Mouse (Mus musculus) lung, embryonic 15.5 days (tissue): ENCODE data around the gene Tiam1. TPM values are rescaled to one million over a fixed set of nuclear protein-coding genes. Genes with fewer than 3 reads are reported as not detected.
"Not testable (repeated sequence)": the region's sequence is repeated elsewhere in the genome, so short reads cannot be mapped to it uniquely, and the experiment has no call there.

ENCODE experiments used
- ATAC-seq: fragments of 200-750 bp; cut with Nextera tagmentation; 2 replicates; pipeline ENCODE4 v1.8.0; 2017; ENCODE audit warnings: moderate number of reproducible peaks, borderline replicate concordance; ENCODE audit not compliant: low FRiP score, low TSS enrichment; ENCODE audit errors: extremely low read depth
- H3K27ac ChIP-seq: fragments of 300-500 bp; sonication (generic); 2 replicates; pipeline ENCODE4 v1.5.1; 2015; ENCODE audit warnings: moderate library complexity, mild to moderate bottlenecking, inconsistent platforms
- H3K27me3 ChIP-seq: fragments of 300-500 bp; sonication (generic); 2 replicates; pipeline ENCODE4 v1.6.1; 2015; ENCODE audit warnings: inconsistent platforms
- H3K36me3 ChIP-seq: fragments of 300-500 bp; sonication (generic); 2 replicates; pipeline ENCODE4 v1.6.1; 2015; ENCODE audit warnings: inconsistent platforms
- H3K4me1 ChIP-seq: fragments of 300-500 bp; sonication (generic); 2 replicates; pipeline ENCODE4 v1.6.1; 2015; ENCODE audit warnings: inconsistent platforms
- H3K4me2 ChIP-seq: fragments of 300-500 bp; sonication (generic); 2 replicates; pipeline ENCODE4 v1.6.1; 2015; ENCODE audit warnings: inconsistent platforms, mild to moderate bottlenecking, moderate library complexity
- H3K4me3 ChIP-seq: fragments of 300-500 bp; sonication (generic); 2 replicates; pipeline ENCODE4 v1.5.1; 2015; ENCODE audit warnings: mild to moderate bottlenecking, inconsistent platforms
- H3K9ac ChIP-seq: fragments of 300-500 bp; sonication (generic); 2 replicates; pipeline ENCODE4 v1.6.1; 2015; ENCODE audit warnings: inconsistent platforms
- H3K9me3 ChIP-seq: fragments of 300-500 bp; sonication (generic); 2 replicates; pipeline ENCODE4 v1.6.1; 2016; ENCODE audit warnings: inconsistent platforms
- WGBS: fragments of 180-500 bp; shearing (Covaris S2); methylation state at CpG from one replicate; pipeline ENCODE4 v1.1.7; 2015; 5-methylcytosine and 5-hydroxymethylcytosine counted together
- polyA plus RNA-seq: library from polyadenylated mRNA; unstranded; fragments of >200 nt; fragmentation: Nextera tagmentation; extraction: Ambion mirVana; gene quantifications from 2 replicates; pipeline ENCODE4 v1.2.1, GENCODE M21; 2015

The Tiam1 gene
- polyA plus RNA-seq, 1 experiment from 2014 or later: 10.8 TPM

DNA sequence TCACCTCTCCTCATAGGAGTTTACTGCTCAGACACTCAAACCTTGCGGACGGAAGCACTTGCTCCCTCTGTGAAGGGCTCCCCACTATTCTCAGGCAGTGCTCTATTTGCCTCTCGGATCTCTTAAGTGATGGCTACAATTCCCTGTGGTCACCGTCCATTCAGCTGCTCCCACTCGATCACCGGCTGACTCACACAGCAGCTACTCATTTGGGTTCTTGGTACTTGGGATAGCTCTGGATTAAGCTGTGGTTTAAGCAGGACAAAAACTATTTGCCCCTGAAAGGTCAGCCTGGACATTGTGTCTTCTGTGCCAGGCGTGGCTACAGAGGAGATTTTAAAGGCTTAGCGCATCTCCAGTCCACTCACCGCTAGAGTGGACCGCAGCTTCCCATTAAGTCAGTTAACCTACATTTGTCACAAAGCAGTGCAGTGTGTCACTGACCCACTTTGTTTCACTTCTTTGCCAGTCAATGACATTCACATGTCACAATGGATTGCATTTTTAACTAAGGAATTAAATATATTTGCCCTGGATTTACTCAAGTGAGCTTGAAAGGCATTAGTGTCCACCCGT lies 64.7 kb downstream of the Tiam1 start:
- no peak for ATAC-seq
- H3K4me2 ChIP-seq: no peak overlapping the region
- 76% methylated on average over 11 of the region's 11 CpGs for WGBS

DNA sequence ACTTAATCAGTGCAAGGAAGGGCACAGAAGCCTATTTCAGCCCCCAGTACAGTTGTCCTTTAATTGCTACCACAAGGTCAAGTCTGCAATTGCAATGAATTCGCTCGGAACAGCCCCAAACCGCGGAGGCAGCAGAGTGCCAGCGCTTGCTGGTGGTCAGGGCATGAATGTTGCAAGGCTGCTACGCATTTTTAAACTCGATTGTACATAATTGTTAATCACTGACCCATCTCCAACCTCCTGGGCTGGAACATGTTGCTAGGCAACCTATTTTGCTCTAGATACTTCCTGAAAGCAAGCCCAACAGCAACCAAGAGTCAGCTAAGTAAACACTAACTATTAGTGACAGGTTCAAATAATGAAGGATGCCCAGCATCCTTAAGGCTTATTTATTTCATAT lies 70.1 kb downstream of the Tiam1 start:
- Histone ChIP-seq H3K27me3 (0 out of 2 replicates have a peak, but pooled peaks cover 2% of the 10 kb centered on the region), H3K4me1 (peaks cover 21% of the 10 kb centered on the region), H3K27ac (0 out of 2 replicates have a peak overlapping the region, but pooled peaks have one; percentile 4), H3K9ac (no peak overlapping the region), H3K4me2 (peak overlapping the region; percentile 38), H3K4me3 (no peak overlapping the region), H3K36me3 (no peaks in the 10 kb centered on the region), H3K9me3 (no peaks in the 10 kb centered on the region)
- ATAC-seq: no peak
- WGBS: 48% methylated on average over 7 of the region's 7 CpGs

More for the DNA sequence above, 64.7 kb downstream of the Tiam1 start:
- Histone ChIP-seq H3K4me3 (no peak overlapping the region), H3K27me3 (peaks cover 2% of the 10 kb centered on the region; the same call in 1 of the 2 replicates), H3K9ac (no peak overlapping the region), H3K36me3 (no peaks in the 10 kb centered on the region), H3K27ac (no peak overlapping the region), H3K4me1 (no peaks in the 10 kb centered on the region), H3K9me3 (no peaks in the 10 kb centered on the region)

DNA sequence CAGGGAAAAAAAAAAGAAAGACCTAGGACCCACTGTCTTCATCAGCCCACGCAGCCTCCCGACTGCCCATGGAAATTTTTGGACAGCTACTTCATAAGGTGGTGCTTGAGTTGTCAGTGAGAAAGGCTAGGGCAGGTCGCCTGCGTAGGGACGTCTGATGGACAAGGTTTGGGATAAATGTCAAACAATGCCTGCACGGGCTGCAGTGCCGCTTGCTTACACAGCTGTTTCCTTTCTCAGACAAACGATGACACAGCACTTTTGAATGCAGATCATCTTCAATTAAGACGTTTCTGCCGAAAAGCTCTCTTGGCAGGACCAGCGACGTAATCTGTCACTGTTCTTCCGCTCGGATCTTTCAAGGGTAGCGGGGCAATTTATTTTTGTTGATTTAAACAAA lies 70.9 kb downstream of the Tiam1 start:
- 0 out of 2 replicates have a peak, but pooled peaks cover 2% of the 10 kb centered on the region for H3K27me3 ChIP-seq
- no peak overlapping the region; the same call in 1 of the 2 replicates for H3K4me3 ChIP-seq
- no peaks in the 10 kb centered on the region for H3K36me3 ChIP-seq
- 3% methylated on average over 15 of the region's 15 CpGs for WGBS
- peak overlapping the region; percentile 38 for H3K4me2 ChIP-seq
- H3K9me3 ChIP-seq: no peaks in the 10 kb centered on the region
- peak; percentile 62; the same call in 1 of the 2 replicates for ATAC-seq
- H3K9ac ChIP-seq: no peak overlapping the region
- peaks cover 21% of the 10 kb centered on the region for H3K4me1 ChIP-seq
- no peak overlapping the region for H3K27ac ChIP-seq

DNA sequence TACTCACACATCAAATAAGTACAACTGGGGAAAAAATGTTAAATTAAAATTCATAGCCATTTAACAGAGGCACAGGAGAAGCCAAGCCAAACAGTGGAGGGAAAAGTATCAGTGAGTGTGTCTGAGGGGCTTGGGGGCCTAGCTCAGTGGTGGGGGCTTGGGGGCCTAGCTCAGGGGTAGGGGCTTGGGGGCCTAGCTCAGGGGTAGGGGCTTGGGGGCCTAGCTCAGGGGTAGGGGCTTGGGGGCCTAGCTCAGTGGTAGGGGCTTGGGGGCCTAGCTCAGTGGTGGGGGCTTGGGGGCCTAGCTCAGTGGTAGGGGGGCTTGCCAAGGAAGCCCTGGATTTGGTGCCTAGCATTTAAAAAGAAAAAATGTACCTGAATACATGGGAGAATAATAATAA lies 72.4 kb downstream of the Tiam1 start:
- H3K4me1 ChIP-seq: peaks cover 21% of the 10 kb centered on the region
- peak; percentile 77 for ATAC-seq
- H3K27ac ChIP-seq, H3K36me3 ChIP-seq, H3K4me3 ChIP-seq, H3K9me3 ChIP-seq, H3K27me3 ChIP-seq, H3K9ac ChIP-seq, H3K4me2 ChIP-seq: not testable (repeated sequence)

DNA sequence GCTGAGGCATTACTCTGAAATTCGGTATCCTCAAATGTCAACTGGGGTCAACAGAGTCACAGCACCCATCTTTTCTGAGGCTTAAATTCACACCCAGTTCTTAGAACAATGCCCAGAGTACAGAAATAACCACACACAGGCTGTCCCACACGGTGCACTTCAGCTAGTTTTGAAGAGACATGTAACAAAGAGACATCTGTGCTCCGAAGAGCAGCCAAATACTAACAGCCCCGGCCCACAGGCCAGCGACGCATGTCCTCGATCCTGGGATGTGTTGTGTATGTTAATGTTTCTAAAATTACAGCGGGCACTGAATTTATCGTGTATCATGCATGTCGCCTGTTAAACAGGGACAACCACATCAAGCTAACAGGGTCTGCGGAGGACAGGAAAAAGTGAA lies 73.5 kb downstream of the Tiam1 start:
- Histone ChIP-seq H3K4me3 (no peak overlapping the region), H3K27me3 (no peaks in the 10 kb centered on the region), H3K4me1 (peaks cover 21% of the 10 kb centered on the region), H3K9ac (no peak overlapping the region), H3K36me3 (no peaks in the 10 kb centered on the region), H3K4me2 (no peak overlapping the region), H3K9me3 (no peaks in the 10 kb centered on the region), H3K27ac (no peak overlapping the region)
- ATAC-seq: no peak
- WGBS: 80% methylated on average over 11 of the region's 11 CpGs

DNA sequence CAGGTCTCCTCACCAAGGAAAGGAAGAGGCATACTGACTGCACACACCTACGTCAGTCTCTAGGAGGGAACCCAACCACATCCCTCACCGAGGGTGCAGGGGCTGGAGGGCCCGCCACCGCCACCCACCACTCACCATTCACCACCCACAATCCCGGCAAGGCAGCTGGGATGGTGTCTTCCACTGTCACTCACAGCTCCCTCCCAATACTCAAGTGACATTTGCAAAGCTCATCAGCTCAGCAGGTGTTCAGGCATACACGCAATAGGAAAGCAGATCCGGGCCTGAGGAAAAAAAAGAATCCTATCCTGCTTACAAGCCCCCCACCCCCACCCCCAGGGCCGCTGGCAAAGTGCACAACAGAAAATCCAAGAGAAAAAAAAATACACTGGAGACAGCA lies 74.4 kb downstream of the Tiam1 start:
- Histone ChIP-seq H3K27ac (no peak overlapping the region), H3K36me3 (no peaks in the 10 kb centered on the region), H3K9ac (no peak overlapping the region), H3K4me3 (no peak overlapping the region), H3K27me3 (no peaks in the 10 kb centered on the region), H3K9me3 (no peaks in the 10 kb centered on the region), H3K4me1 (peaks cover 21% of the 10 kb centered on the region), H3K4me2 (no peak overlapping the region)
- 62% methylated on average over 8 of the region's 8 CpGs for WGBS
- no peak for ATAC-seq

- Histone ChIP-seq H3K27ac (no peak overlapping the region), H3K4me1 (peaks cover 7% of the 10 kb centered on the region; the same call in 1 of the 2 replicates), H3K4me3 (no peak overlapping the region), H3K9me3 (no peaks in the 10 kb centered on the region), H3K36me3 (no peaks in the 10 kb centered on the region), H3K9ac (no peak overlapping the region), H3K27me3 (no peaks in the 10 kb centered on the region), H3K4me2 (no peak overlapping the region)
- ATAC-seq: peak; percentile 80; the same call in 1 of the 2 replicates
- WGBS: 77% methylated on average over 14 of the region's 14 CpGs
Observed at GRCm38 (mm10) chr16:90052905-90053519, 90.6 kb downstream of the Tiam1 start.

DNA sequence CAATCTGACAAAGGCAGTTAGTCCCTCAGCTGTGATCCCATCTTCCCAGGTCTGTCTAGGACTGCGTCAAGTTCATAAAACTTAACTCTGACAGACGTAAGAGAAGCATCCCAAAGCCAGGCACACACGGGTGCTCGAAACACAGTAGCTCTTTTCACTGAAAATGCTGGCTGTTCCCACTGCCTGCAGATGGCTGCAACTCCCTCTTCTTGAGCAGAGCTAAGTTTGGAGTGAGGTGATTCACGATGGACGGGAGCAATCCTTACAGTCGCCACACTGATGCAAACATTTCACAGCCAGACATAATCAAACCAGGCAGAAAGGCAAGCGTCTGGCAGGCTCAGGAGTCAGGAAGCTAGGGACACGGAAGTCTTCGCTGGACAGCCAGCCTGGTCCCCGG lies 91.2 kb downstream of the Tiam1 start:
- 46% methylated on average over 11 of the region's 11 CpGs for WGBS
- H3K4me2 ChIP-seq: no peak overlapping the region
- H3K27me3 ChIP-seq: no peaks in the 10 kb centered on the region
- no peak overlapping the region for H3K9ac ChIP-seq
- H3K4me3 ChIP-seq: no peak overlapping the region
- H3K9me3 ChIP-seq: no peaks in the 10 kb centered on the region
- H3K36me3 ChIP-seq: no peaks in the 10 kb centered on the region
- H3K27ac ChIP-seq: no peak overlapping the region
- peaks cover 7% of the 10 kb centered on the region; the same call in 1 of the 2 replicates for H3K4me1 ChIP-seq
- ATAC-seq: no peak

GRCm38 (mm10) chr16:90051051-90051450 lies 92.5 kb downstream of the Tiam1 start:
- no peaks in the 10 kb centered on the region for H3K9me3 ChIP-seq
- H3K27ac ChIP-seq: no peak overlapping the region
- WGBS: 86% methylated on average over 7 of the region's 7 CpGs
- H3K9ac ChIP-seq: no peak overlapping the region
- ATAC-seq: no peak
- no peaks in the 10 kb centered on the region for H3K27me3 ChIP-seq
- H3K4me3 ChIP-seq: no peak overlapping the region
- no peak overlapping the region for H3K4me2 ChIP-seq
- peaks cover 10% of the 10 kb centered on the region; the same call in 1 of the 2 replicates for H3K4me1 ChIP-seq
- H3K36me3 ChIP-seq: no peaks in the 10 kb centered on the region

- Histone ChIP-seq H3K9ac (no peak overlapping the region), H3K4me2 (no peak overlapping the region), H3K4me3 (no peak overlapping the region), H3K4me1 (peaks cover 7% of the 10 kb centered on the region; the same call in 1 of the 2 replicates), H3K27me3 (no peaks in the 10 kb centered on the region), H3K9me3 (no peaks in the 10 kb centered on the region), H3K36me3 (no peaks in the 10 kb centered on the region), H3K27ac (no peak overlapping the region)
- 75% methylated on average over 6 of the region's 6 CpGs for whole genome bisulfite sequencing
- no peak for ATAC-seq
Observed at GRCm38 (mm10) chr16:90047841-90048240, 95.7 kb downstream of the Tiam1 start.

DNA sequence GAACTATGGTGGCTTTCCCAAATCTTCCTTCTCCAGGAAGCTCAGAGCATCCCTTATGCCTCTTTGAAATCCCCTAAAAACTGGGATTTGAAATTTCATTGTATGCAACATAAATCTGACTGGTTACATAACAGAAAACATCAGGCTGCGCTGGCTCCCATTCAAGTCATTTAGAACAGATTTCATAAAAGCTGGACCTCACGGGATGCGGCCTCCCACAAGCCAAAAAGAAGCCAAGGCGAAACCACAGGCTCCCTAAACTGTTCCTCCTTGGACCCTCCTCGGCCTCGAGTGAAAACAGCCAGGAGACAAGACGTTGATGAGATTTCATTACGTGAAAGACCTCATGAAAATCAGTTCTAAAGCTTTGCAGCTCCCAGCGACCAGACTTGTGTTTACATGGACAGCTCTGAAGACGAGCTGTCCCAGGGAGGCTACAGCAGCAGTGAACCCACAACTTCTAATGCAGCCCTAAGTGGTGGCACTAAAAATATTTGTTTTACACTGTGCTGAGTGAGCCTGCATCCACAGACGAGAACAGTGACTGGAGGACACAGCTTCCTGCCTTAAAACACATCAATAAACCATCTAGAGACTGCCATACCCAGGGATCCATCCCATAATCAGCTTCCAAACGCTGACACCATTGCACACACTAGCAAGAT lies 96.9 kb downstream of the Tiam1 start:
- H3K27ac ChIP-seq: peak overlapping the region; percentile 69
- H3K4me2 ChIP-seq: no peak overlapping the region
- H3K4me3 ChIP-seq: no peak overlapping the region
- no peaks in the 10 kb centered on the region for H3K36me3 ChIP-seq
- H3K27me3 ChIP-seq: no peaks in the 10 kb centered on the region
- no peaks in the 10 kb centered on the region for H3K9me3 ChIP-seq
- ATAC-seq: peak; percentile 69; the same call in 1 of the 2 replicates
- WGBS: 45% methylated on average over 12 of the region's 12 CpGs
- peaks cover 3% of the 10 kb centered on the region; the same call in 1 of the 2 replicates for H3K4me1 ChIP-seq
- H3K9ac ChIP-seq: no peak overlapping the region

DNA sequence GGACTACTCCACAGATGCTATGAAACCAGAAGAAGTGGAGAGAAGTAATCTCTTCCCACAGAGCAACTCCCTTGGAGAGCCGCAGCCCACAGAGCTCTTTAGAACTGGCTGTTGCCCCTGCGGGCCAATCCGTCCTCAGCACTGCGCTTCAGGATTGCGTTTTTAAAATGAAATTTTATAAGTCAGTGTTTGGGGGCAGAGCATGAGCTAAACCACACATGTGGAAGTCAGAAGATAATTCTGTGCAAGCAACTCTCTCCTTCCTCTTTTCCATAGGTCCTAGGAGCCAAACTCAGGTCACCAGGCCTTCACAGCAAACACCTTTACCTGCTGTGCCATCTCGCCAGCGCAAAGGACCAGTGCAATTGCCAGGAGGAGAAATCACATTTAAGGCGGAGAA lies 98.0 kb downstream of the Tiam1 start:
- WGBS: 95% methylated on average over 8 of the region's 8 CpGs
- Histone ChIP-seq H3K9ac (no peak overlapping the region), H3K4me3 (no peak overlapping the region), H3K9me3 (no peaks in the 10 kb centered on the region), H3K4me1 (peaks cover 3% of the 10 kb centered on the region; the same call in 1 of the 2 replicates), H3K27me3 (no peaks in the 10 kb centered on the region), H3K4me2 (no peak overlapping the region), H3K27ac (no peak overlapping the region), H3K36me3 (no peaks in the 10 kb centered on the region)
- no peak for ATAC-seq
